Mouse (Mus musculus): ENCODE measurements around the gene Hspbap1. TPM values are rescaled to one million over a fixed set of nuclear protein-coding genes. Genes with fewer than 3 reads are reported as not detected.

Hspbap1 gene
- polyA plus RNA-seq, 1 experiment from 2014 or later = 18.5 TPM

GRCm38 (mm10) chr16:35768785-35769642 is 1.2 kb upstream of the Hspbap1 start, which contains the start of gene Dirc2:
TSS of gene Dirc2 (minus strand) at chr16:35769356.
- H3K27ac ChIP-seq (ENCODE audit: low read depth, low read length) = 0 out of 2 replicates have a peak within 1 kb of the TSS, but pooled peaks have one; percentile 0
- WGBS = under 1% methylated on average over 61 of the region's 78 CpGs

GRCm38 (mm10) chr16:35771141-35771540 is 966 bp downstream of the Hspbap1 start:
- H3K4me1 ChIP-seq (ENCODE audit: control insufficient read depth, insufficient read depth, low read length) = peaks cover 5% of the 10 kb centered on the region; the same call in 1 of the 2 replicates
- 18% methylated on average over 8 of the region's 8 CpGs for WGBS
- peak overlapping the region; percentile 77 for H3K4me3 ChIP-seq (ENCODE audit: low read length)
- no peak overlapping the region for H3K27ac ChIP-seq (ENCODE audit: low read depth, low read length)
- ATAC-seq (ENCODE audit: low FRiP score, low TSS enrichment) = no peak
- no peaks in the 10 kb centered on the region for H3K9me3 ChIP-seq (ENCODE audit: control insufficient read depth, low read length)
- H3K27me3 ChIP-seq (ENCODE audit: control insufficient read depth, insufficient read depth, low read length) = no peaks in the 10 kb centered on the region
- H3K9ac ChIP-seq (ENCODE audit: low read depth, low read length) = peak overlapping the region; percentile 61; the same call in 1 of the 2 replicates
- no peaks in the 10 kb centered on the region for H3K36me3 ChIP-seq (ENCODE audit: control insufficient read depth, insufficient read depth, low read length)
- peak overlapping the region; percentile 60 for H3K4me2 ChIP-seq (replicated peaks; ENCODE audit: low read depth, low read length)

More at GRCm38 (mm10) chr16:35768785-35769642, 1.2 kb upstream of the Hspbap1 start, which contains the start of gene Dirc2:
- H3K4me1 ChIP-seq (ENCODE audit: control insufficient read depth, insufficient read depth, low read length) = peaks cover 5% of the 10 kb centered on the region; the same call in 1 of the 2 replicates
- peak within 1 kb of the TSS; percentile 80 for H3K9ac ChIP-seq (ENCODE audit: low read depth, low read length)
- H3K27me3 ChIP-seq (ENCODE audit: control insufficient read depth, insufficient read depth, low read length) = no peaks in the 10 kb centered on the region
- ATAC-seq (ENCODE audit: low FRiP score, low TSS enrichment) = peak; percentile 86
- H3K9me3 ChIP-seq (ENCODE audit: control insufficient read depth, low read length) = no peaks in the 10 kb centered on the region
- peak within 1 kb of the TSS; percentile 60 for H3K4me2 ChIP-seq (replicated peaks; ENCODE audit: low read depth, low read length)
- peak within 1 kb of the TSS; percentile 77 for H3K4me3 ChIP-seq (ENCODE audit: low read length)
- no peaks in the 10 kb centered on the region for H3K36me3 ChIP-seq (ENCODE audit: control insufficient read depth, insufficient read depth, low read length)

GRCm38 (mm10) chr16:35771606-35772005 is 1.4 kb downstream of the Hspbap1 start:
- Histone ChIP-seq H3K4me2 (replicated peaks; ENCODE audit: low read depth, low read length) (no peak overlapping the region), H3K36me3 (ENCODE audit: control insufficient read depth, insufficient read depth, low read length) (no peaks in the 10 kb centered on the region), H3K4me3 (ENCODE audit: low read length) (no peak overlapping the region), H3K9me3 (ENCODE audit: control insufficient read depth, low read length) (no peaks in the 10 kb centered on the region), H3K27me3 (ENCODE audit: control insufficient read depth, insufficient read depth, low read length) (no peaks in the 10 kb centered on the region), H3K4me1 (ENCODE audit: control insufficient read depth, insufficient read depth, low read length) (peaks cover 5% of the 10 kb centered on the region; the same call in 1 of the 2 replicates), H3K9ac (ENCODE audit: low read depth, low read length) (no peak overlapping the region), H3K27ac (ENCODE audit: low read depth, low read length) (no peak overlapping the region)
- no peak for ATAC-seq (ENCODE audit: low FRiP score, low TSS enrichment)
- WGBS = 84% methylated on average over 5 of the region's 5 CpGs

- no peak overlapping the region for H3K4me3 ChIP-seq (ENCODE audit: low read length)
- no peaks in the 10 kb centered on the region for H3K27me3 ChIP-seq (ENCODE audit: control insufficient read depth, insufficient read depth, low read length)
- H3K4me2 ChIP-seq (replicated peaks; ENCODE audit: low read depth, low read length) = no peak overlapping the region
- no peak overlapping the region for H3K27ac ChIP-seq (ENCODE audit: low read depth, low read length)
- no peaks in the 10 kb centered on the region for H3K36me3 ChIP-seq (ENCODE audit: control insufficient read depth, insufficient read depth, low read length)
- no peak for ATAC-seq (ENCODE audit: low FRiP score, low TSS enrichment)
- WGBS = 82% methylated on average over 5 of the region's 5 CpGs
- H3K4me1 ChIP-seq (ENCODE audit: control insufficient read depth, insufficient read depth, low read length) = peaks cover 5% of the 10 kb centered on the region; the same call in 1 of the 2 replicates
- no peak overlapping the region for H3K9ac ChIP-seq (ENCODE audit: low read depth, low read length)
- no peaks in the 10 kb centered on the region for H3K9me3 ChIP-seq (ENCODE audit: control insufficient read depth, low read length)
These were observed 2.4 kb downstream of the Hspbap1 start for GRCm38 (mm10) chr16:35772598-35772997.

GRCm38 (mm10) chr16:35775835-35776234 is 5.7 kb downstream of the Hspbap1 start:
- ATAC-seq (ENCODE audit: low FRiP score, low TSS enrichment) = no peak
- Histone ChIP-seq H3K4me1 (ENCODE audit: control insufficient read depth, insufficient read depth, low read length) (no peaks in the 10 kb centered on the region), H3K9ac (ENCODE audit: low read depth, low read length) (no peak overlapping the region), H3K27ac (ENCODE audit: low read depth, low read length) (no peak overlapping the region), H3K4me2 (replicated peaks; ENCODE audit: low read depth, low read length) (no peak overlapping the region), H3K36me3 (ENCODE audit: control insufficient read depth, insufficient read depth, low read length) (no peaks in the 10 kb centered on the region), H3K27me3 (ENCODE audit: control insufficient read depth, insufficient read depth, low read length) (no peaks in the 10 kb centered on the region), H3K9me3 (ENCODE audit: control insufficient read depth, low read length) (no peaks in the 10 kb centered on the region), H3K4me3 (ENCODE audit: low read length) (no peak overlapping the region)
- 97% methylated on average over 1 of the region's 1 CpGs for WGBS

GRCm38 (mm10) chr16:35776737-35777136 is 6.6 kb downstream of the Hspbap1 start:
- Histone ChIP-seq H3K4me3 (ENCODE audit: low read length) (no peak overlapping the region), H3K9ac (ENCODE audit: low read depth, low read length) (no peak overlapping the region), H3K4me1 (ENCODE audit: control insufficient read depth, insufficient read depth, low read length) (no peaks in the 10 kb centered on the region), H3K4me2 (replicated peaks; ENCODE audit: low read depth, low read length) (no peak overlapping the region), H3K36me3 (ENCODE audit: control insufficient read depth, insufficient read depth, low read length) (no peaks in the 10 kb centered on the region), H3K27me3 (ENCODE audit: control insufficient read depth, insufficient read depth, low read length) (no peaks in the 10 kb centered on the region), H3K9me3 (ENCODE audit: control insufficient read depth, low read length) (no peaks in the 10 kb centered on the region), H3K27ac (ENCODE audit: low read depth, low read length) (no peak overlapping the region)
- 87% methylated on average over 7 of the region's 7 CpGs for WGBS
- ATAC-seq (ENCODE audit: low FRiP score, low TSS enrichment) = no peak

GRCm38 (mm10) chr16:35777768-35778167 is 7.6 kb downstream of the Hspbap1 start:
- Histone ChIP-seq H3K9me3 (ENCODE audit: control insufficient read depth, low read length) (no peaks in the 10 kb centered on the region), H3K27me3 (ENCODE audit: control insufficient read depth, insufficient read depth, low read length) (no peaks in the 10 kb centered on the region), H3K9ac (ENCODE audit: low read depth, low read length) (no peak overlapping the region), H3K4me2 (replicated peaks; ENCODE audit: low read depth, low read length) (no peak overlapping the region), H3K36me3 (ENCODE audit: control insufficient read depth, insufficient read depth, low read length) (no peaks in the 10 kb centered on the region), H3K4me1 (ENCODE audit: control insufficient read depth, insufficient read depth, low read length) (no peaks in the 10 kb centered on the region), H3K27ac (ENCODE audit: low read depth, low read length) (no peak overlapping the region), H3K4me3 (ENCODE audit: low read length) (no peak overlapping the region)
- ATAC-seq (ENCODE audit: low FRiP score, low TSS enrichment) = no peak
- 95% methylated on average over 4 of the region's 4 CpGs for WGBS

- Histone ChIP-seq H3K36me3 (ENCODE audit: control insufficient read depth, insufficient read depth, low read length) (no peaks in the 10 kb centered on the region), H3K27ac (ENCODE audit: low read depth, low read length) (no peak overlapping the region), H3K4me3 (ENCODE audit: low read length) (no peak overlapping the region), H3K4me2 (replicated peaks; ENCODE audit: low read depth, low read length) (no peak overlapping the region), H3K4me1 (ENCODE audit: control insufficient read depth, insufficient read depth, low read length) (0 out of 2 replicates have a peak, but pooled peaks cover 4% of the 10 kb centered on the region), H3K9ac (ENCODE audit: low read depth, low read length) (no peak overlapping the region), H3K27me3 (ENCODE audit: control insufficient read depth, insufficient read depth, low read length) (no peaks in the 10 kb centered on the region), H3K9me3 (ENCODE audit: control insufficient read depth, low read length) (no peaks in the 10 kb centered on the region)
- WGBS = 67% methylated on average over 7 of the region's 7 CpGs
- no peak for ATAC-seq (ENCODE audit: low FRiP score, low TSS enrichment)
These were observed 9.5 kb downstream of the Hspbap1 start for GRCm38 (mm10) chr16:35779681-35780080.

GRCm38 (mm10) chr16:35781096-35781495 is 10.9 kb downstream of the Hspbap1 start:
- WGBS = 77% methylated on average over 9 of the region's 9 CpGs
- 0 out of 2 replicates have a peak, but pooled peaks cover 4% of the 10 kb centered on the region for H3K4me1 ChIP-seq (ENCODE audit: control insufficient read depth, insufficient read depth, low read length)
- no peak overlapping the region for H3K4me2 ChIP-seq (replicated peaks; ENCODE audit: low read depth, low read length)
- H3K9ac ChIP-seq (ENCODE audit: low read depth, low read length) = no peak overlapping the region
- no peak overlapping the region for H3K4me3 ChIP-seq (ENCODE audit: low read length)
- ATAC-seq (ENCODE audit: low FRiP score, low TSS enrichment) = no peak
- no peaks in the 10 kb centered on the region for H3K36me3 ChIP-seq (ENCODE audit: control insufficient read depth, insufficient read depth, low read length)
- no peaks in the 10 kb centered on the region for H3K9me3 ChIP-seq (ENCODE audit: control insufficient read depth, low read length)
- no peak overlapping the region for H3K27ac ChIP-seq (ENCODE audit: low read depth, low read length)
- no peaks in the 10 kb centered on the region for H3K27me3 ChIP-seq (ENCODE audit: control insufficient read depth, insufficient read depth, low read length)

Measured in kidney, embryonic 14.5 days (tissue).